Mouse (Mus musculus): ENCODE measurements around the gene Tfg. TPM values are rescaled to one million over a fixed set of nuclear protein-coding genes. Genes with fewer than 3 reads are reported as not detected.

The Tfg gene
- polyA plus RNA-seq, 1 experiment from 2014 or later = 69.3 TPM

DNA sequence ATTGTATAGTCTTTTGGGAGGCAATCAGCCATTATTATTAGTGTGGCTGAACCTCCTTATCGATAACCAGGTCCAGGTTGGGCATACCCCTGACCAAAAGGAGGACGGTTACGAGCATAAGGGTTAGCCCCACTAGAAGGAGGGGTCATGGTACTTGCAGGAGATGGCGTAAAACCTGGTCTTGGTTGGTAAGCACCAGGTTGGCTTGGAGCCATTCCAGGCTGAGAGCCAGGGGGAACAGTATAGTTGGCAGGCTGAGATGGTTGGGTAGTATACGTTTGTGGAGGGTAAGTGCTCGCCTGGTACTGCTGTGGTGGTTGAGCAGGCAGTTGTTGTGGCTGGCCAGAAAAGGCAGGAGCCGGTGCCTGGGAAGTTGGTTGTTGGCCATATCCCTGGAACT lies 26.5 kb downstream of the Tfg start:
- Histone ChIP-seq H3K27me3 (no peaks in the 10 kb centered on the region), H3K27ac (replicated peaks) (no peak overlapping the region), H3K36me3 (replicated peaks) (peaks cover 58% of the 10 kb centered on the region), H3K4me3 (replicated peaks) (no peak overlapping the region), H3K4me1 (replicated peaks) (no peaks in the 10 kb centered on the region), H3K4me2 (no peak overlapping the region), H3K9me3 (replicated peaks) (no peaks in the 10 kb centered on the region), H3K9ac (no peak overlapping the region)
- 84% methylated on average over 7 of the region's 7 CpGs for WGBS (ENCODE audit: insufficient replicate concordance)
- ATAC-seq (ENCODE audit: insufficient read depth) = no peak

DNA sequence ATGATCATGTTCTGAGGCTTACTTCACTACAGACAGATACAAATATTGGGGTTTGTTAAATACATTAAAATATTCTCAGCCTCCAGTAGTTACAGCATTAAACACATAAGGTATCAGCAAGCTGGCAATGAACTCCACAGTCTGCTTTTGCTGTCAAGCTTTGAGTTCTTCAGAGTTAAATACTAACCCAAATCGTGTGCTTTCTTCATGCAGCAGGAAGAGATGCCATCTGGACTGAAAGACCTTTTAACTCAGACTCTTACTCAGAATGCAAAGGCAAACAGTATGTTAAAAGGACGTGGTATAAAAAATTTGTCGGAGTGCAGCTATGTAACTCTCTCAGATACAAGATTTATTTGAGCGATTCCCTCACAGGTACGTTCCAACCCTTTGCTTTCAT lies 30.5 kb downstream of the Tfg start:
- 84% methylated on average over 5 of the region's 5 CpGs for WGBS (ENCODE audit: insufficient replicate concordance)
- ATAC-seq (ENCODE audit: insufficient read depth) = no peak
- Histone ChIP-seq H3K27me3 (no peaks in the 10 kb centered on the region), H3K9ac (no peak overlapping the region), H3K4me1 (replicated peaks) (no peaks in the 10 kb centered on the region), H3K9me3 (replicated peaks) (no peaks in the 10 kb centered on the region), H3K36me3 (replicated peaks) (peaks cover 47% of the 10 kb centered on the region), H3K4me2 (no peak overlapping the region), H3K27ac (replicated peaks) (no peak overlapping the region), H3K4me3 (replicated peaks) (no peak overlapping the region)

- 72% methylated on average over 8 of the region's 8 CpGs for WGBS (ENCODE audit: insufficient replicate concordance)
- H3K9ac ChIP-seq = no peak overlapping the region
- H3K27ac ChIP-seq (replicated peaks) = no peak overlapping the region
- H3K36me3 ChIP-seq (replicated peaks) = peaks cover 16% of the 10 kb centered on the region
- no peaks in the 10 kb centered on the region for H3K4me1 ChIP-seq (replicated peaks)
- H3K4me3 ChIP-seq (replicated peaks) = no peak overlapping the region
- ATAC-seq (ENCODE audit: insufficient read depth) = no peak
- H3K9me3 ChIP-seq (replicated peaks) = no peaks in the 10 kb centered on the region
- H3K4me2 ChIP-seq = no peak overlapping the region
- no peaks in the 10 kb centered on the region for H3K27me3 ChIP-seq
Measured at GRCm38 (mm10) chr16:56681010-56681645, 36.1 kb downstream of the Tfg start.

DNA sequence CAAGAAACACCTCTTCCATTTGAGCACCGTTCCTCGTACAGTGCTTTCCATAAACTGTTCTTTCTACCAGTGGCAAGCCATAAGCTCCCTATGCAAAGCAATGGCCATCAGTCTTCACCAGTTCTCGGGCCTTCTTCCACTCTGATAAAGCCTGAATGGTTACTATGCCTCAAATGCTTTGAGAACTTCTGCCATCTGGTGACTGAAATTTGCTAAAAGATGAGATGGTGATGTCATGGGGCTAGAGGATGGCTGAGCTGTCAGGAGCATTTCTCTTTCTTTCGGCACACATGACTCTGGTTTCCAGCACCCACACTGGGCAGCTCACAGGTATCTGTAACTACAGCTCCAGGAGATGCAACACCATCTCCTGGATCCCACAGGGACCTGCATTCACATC lies 40.1 kb downstream of the Tfg start:
- ATAC-seq (ENCODE audit: insufficient read depth) = no peak
- 59% methylated on average over 4 of the region's 4 CpGs for WGBS (ENCODE audit: insufficient replicate concordance)
- no peak overlapping the region for H3K4me2 ChIP-seq
- H3K9me3 ChIP-seq (replicated peaks) = no peaks in the 10 kb centered on the region
- H3K27me3 ChIP-seq = no peaks in the 10 kb centered on the region
- no peak overlapping the region for H3K4me3 ChIP-seq (replicated peaks)
- no peaks in the 10 kb centered on the region for H3K4me1 ChIP-seq (replicated peaks)
- H3K36me3 ChIP-seq (replicated peaks) = no peaks in the 10 kb centered on the region
- no peak overlapping the region for H3K27ac ChIP-seq (replicated peaks)
- H3K9ac ChIP-seq = no peak overlapping the region

- ATAC-seq (ENCODE audit: insufficient read depth) = no peak
- H3K36me3 ChIP-seq (replicated peaks) = no peaks in the 10 kb centered on the region
- WGBS (ENCODE audit: insufficient replicate concordance) = 79% methylated on average over 2 of the region's 2 CpGs
- no peak overlapping the region for H3K27ac ChIP-seq (replicated peaks)
- no peaks in the 10 kb centered on the region for H3K27me3 ChIP-seq
- H3K4me3 ChIP-seq (replicated peaks) = no peak overlapping the region
- H3K4me2 ChIP-seq = no peak overlapping the region
- no peaks in the 10 kb centered on the region for H3K9me3 ChIP-seq (replicated peaks)
- no peaks in the 10 kb centered on the region for H3K4me1 ChIP-seq (replicated peaks)
- no peak overlapping the region for H3K9ac ChIP-seq
Measured at GRCm38 (mm10) chr16:56673420-56673819, 43.8 kb downstream of the Tfg start.

DNA sequence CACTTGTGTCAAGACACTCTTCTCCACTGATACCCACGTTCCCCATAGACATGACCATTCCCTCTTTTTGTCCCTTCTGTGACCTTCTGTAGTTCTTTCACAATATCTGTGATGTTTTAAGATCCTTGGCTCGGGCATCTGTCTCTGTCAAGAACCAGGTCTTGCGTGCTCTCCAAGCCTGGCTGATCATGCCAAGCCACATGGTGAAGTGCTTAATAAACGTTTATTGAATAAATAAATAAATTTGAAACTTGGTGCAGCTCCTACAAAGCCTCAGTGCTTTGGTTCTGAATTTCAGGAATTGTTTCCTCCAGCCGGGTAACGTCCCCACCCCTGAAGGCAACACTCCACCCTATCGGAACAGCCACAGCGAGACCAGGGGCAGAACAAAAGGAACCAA lies 46.3 kb downstream of the Tfg start:
- H3K4me1 ChIP-seq (replicated peaks) = no peaks in the 10 kb centered on the region
- no peaks in the 10 kb centered on the region for H3K36me3 ChIP-seq (replicated peaks)
- H3K4me2 ChIP-seq = no peak overlapping the region
- no peaks in the 10 kb centered on the region for H3K9me3 ChIP-seq (replicated peaks)
- ATAC-seq (ENCODE audit: insufficient read depth) = no peak
- 65% methylated on average over 8 of the region's 8 CpGs for WGBS (ENCODE audit: insufficient replicate concordance)
- no peak overlapping the region for H3K9ac ChIP-seq
- H3K27me3 ChIP-seq = no peaks in the 10 kb centered on the region
- no peak overlapping the region for H3K27ac ChIP-seq (replicated peaks)
- H3K4me3 ChIP-seq (replicated peaks) = no peak overlapping the region

DNA sequence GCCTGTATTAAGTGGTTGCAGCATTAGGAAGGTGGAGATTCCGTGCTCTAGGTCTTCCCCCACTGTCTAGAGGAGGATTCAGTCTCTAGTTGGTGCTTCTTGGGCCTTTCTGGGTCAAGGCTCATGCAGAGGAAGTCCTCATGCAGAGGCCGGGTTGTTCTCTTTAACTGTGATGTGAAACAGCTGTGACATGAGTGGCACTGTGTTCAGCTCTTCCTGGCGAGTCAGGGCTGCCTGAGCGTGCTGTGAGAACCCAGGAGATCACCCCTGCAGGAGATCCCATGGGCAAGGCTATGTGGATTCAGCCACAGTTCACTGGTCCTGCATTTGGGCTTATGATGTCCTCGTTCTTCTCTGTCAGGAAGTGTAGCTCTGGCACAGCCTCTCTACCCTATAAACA lies 47.7 kb downstream of the Tfg start:
- Histone ChIP-seq H3K9ac (no peak overlapping the region), H3K9me3 (replicated peaks) (no peaks in the 10 kb centered on the region), H3K36me3 (replicated peaks) (no peaks in the 10 kb centered on the region), H3K27ac (replicated peaks) (no peak overlapping the region), H3K27me3 (no peaks in the 10 kb centered on the region), H3K4me1 (replicated peaks) (no peaks in the 10 kb centered on the region), H3K4me2 (no peak overlapping the region), H3K4me3 (replicated peaks) (no peak overlapping the region)
- WGBS (ENCODE audit: insufficient replicate concordance) = 51% methylated on average over 5 of the region's 5 CpGs
- ATAC-seq (ENCODE audit: insufficient read depth) = no peak

DNA sequence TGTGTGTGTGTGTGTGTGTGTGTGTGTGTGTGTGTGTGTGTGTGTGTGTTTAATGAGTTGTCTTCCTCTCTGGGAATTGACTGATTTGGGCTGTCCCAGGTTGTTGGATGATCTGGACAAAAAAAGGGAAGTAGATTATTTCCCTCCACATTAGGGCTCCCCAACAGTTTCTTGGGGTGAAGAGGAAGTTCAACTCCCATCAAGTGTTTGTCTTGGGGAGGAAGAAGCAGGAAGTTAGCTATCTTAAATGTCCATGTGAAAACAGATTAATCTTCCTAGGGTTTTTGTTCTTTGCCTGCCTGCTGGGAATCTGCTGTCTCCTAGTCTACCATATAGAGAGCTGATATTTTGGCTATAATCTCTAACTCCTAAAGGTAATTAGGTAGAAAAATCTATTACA lies 58.4 kb downstream of the Tfg start:
- Histone ChIP-seq H3K4me3 (replicated peaks) (no peak overlapping the region), H3K9ac (no peak overlapping the region), H3K36me3 (replicated peaks) (no peaks in the 10 kb centered on the region), H3K9me3 (replicated peaks) (no peaks in the 10 kb centered on the region), H3K27me3 (no peaks in the 10 kb centered on the region), H3K4me2 (no peak overlapping the region), H3K4me1 (replicated peaks) (no peaks in the 10 kb centered on the region), H3K27ac (replicated peaks) (no peak overlapping the region)
- ATAC-seq (ENCODE audit: insufficient read depth) = no peak

DNA sequence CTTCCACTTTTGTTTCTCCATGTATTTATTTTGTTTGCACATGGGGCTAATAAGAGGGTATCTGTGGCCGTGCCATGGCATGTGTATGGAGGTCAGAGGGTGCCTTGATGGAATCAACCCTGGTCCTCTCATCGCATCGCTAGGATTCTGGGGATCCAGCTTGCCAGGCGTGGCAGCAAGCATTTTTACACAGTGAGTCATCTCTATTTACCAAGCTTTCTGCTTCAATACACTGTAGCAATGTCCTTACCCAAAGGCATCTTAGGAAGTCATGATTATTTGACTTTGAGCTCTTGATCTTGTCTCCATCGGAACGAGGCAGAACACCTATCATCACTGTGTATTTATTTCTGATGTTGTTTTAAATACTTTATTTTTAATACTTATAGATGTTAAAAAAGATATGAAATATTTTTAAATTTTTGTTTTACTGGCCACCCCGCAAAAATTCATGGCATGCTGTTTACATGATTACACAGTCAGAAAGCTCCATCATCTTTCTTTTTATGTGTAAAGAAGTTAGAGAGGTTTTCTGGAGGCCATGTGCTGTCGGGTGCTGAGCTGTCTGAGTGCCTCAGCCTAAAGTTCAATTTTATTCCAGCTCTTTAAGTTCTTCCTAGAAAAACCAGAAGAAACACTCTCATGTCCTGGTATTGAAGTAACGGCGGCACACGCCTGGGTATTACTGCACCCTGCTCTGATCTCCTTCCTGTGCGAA lies 61.9 kb downstream of the Tfg start:
- no peaks in the 10 kb centered on the region for H3K9me3 ChIP-seq (replicated peaks)
- no peak overlapping the region for H3K9ac ChIP-seq
- H3K4me3 ChIP-seq (replicated peaks) = no peak overlapping the region
- H3K36me3 ChIP-seq (replicated peaks) = no peaks in the 10 kb centered on the region
- no peak overlapping the region for H3K27ac ChIP-seq (replicated peaks)
- ATAC-seq (ENCODE audit: insufficient read depth) = no peak
- no peak overlapping the region for H3K4me2 ChIP-seq
- WGBS (ENCODE audit: insufficient replicate concordance) = 71% methylated on average over 12 of the region's 12 CpGs
- H3K27me3 ChIP-seq = no peaks in the 10 kb centered on the region
- no peaks in the 10 kb centered on the region for H3K4me1 ChIP-seq (replicated peaks)

DNA sequence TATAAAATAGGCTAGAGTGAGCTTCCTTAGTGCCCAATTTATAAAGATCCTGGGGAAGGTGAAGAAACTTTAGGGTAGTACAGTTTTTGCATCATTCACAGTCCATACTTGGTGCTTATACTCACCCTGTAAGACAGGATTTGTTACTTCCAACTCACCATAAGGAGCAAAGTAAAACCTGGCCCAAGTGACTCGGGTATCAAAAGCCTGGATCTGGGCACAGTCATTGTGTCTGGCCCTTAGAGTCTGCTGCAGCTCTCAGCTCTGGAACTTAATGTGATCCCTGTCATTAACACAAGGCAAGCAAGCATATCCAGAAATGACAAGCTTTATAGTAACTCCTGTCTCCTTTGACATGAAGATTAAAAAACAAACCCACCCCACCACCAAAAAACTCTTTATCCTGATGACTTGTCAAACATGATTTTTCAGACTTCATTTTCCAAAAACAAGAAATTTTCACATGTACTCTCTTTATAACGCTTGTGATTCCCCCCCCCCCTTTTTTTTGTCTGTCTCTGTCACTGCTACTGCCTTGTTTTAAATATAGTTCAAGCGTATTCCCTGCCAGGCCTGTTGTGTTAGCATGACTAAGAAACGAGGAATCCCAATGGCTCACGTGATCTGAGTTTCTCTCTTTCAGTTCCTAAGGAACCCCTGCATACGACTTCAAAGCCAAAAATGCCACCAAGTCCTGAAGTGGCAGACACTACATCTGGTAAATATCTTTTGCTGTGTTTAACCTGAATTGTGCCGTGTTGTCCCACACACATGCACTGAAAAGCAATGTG lies 70.7 kb downstream of the Tfg start:
- WGBS (ENCODE audit: insufficient replicate concordance) = 58% methylated on average over 7 of the region's 7 CpGs
- H3K27me3 ChIP-seq = no peaks in the 10 kb centered on the region
- H3K9ac ChIP-seq = no peak overlapping the region
- no peak for ATAC-seq (ENCODE audit: insufficient read depth)
- no peaks in the 10 kb centered on the region for H3K9me3 ChIP-seq (replicated peaks)
- no peak overlapping the region for H3K27ac ChIP-seq (replicated peaks)
- no peaks in the 10 kb centered on the region for H3K4me1 ChIP-seq (replicated peaks)
- no peak overlapping the region for H3K4me2 ChIP-seq
- H3K4me3 ChIP-seq (replicated peaks) = no peak overlapping the region
- no peaks in the 10 kb centered on the region for H3K36me3 ChIP-seq (replicated peaks)

DNA sequence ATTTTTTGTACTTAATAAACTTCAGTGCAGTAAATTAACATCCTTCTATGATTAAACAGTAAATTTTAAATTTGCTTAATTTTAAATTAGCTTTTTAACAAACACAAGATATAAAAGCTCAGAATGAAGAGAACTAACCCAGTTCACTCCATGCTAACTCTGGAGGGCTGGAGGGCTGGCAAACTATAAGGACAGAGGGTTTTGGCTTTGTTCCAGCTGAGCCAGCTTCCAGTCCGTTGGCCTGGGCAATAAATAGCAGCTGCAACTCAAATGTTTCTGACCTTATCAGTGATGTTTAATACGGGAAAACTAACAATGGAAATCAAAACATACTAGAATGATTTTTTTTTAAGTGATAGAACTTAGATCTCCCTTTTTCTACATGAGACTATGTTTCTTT lies 72.0 kb downstream of the Tfg start:
- ATAC-seq (ENCODE audit: insufficient read depth) = no peak
- Histone ChIP-seq H3K27ac (replicated peaks) (no peak overlapping the region), H3K4me1 (replicated peaks) (no peaks in the 10 kb centered on the region), H3K9ac (no peak overlapping the region), H3K9me3 (replicated peaks) (no peaks in the 10 kb centered on the region), H3K4me2 (no peak overlapping the region), H3K36me3 (replicated peaks) (no peaks in the 10 kb centered on the region), H3K4me3 (replicated peaks) (no peak overlapping the region), H3K27me3 (no peaks in the 10 kb centered on the region)
- WGBS (ENCODE audit: insufficient replicate concordance) = 20% methylated on average over 2 of the region's 2 CpGs
